Mouse (Mus musculus): ENCODE data around the gene Zfp457. TPM values are rescaled to one million over a fixed set of nuclear protein-coding genes. Genes with fewer than 3 reads are reported as not detected.

Gene Zfp457
- polyA plus RNA-seq (2012; rRNA removed), result 0.97 and 1.0 TPM in 2 replicates

GRCm38 (mm10) chr13:67305822-67306672 is at the start of gene Zfp457:
TSS of gene Zfp457 (minus strand) at chr13:67306485.

GRCm38 (mm10) chr13:67332019-67332724 is 25.9 kb upstream of the Zfp457 start, which contains the start of gene Zfp595:
TSS of gene Zfp595 (minus strand) at chr13:67332570.

DNA sequence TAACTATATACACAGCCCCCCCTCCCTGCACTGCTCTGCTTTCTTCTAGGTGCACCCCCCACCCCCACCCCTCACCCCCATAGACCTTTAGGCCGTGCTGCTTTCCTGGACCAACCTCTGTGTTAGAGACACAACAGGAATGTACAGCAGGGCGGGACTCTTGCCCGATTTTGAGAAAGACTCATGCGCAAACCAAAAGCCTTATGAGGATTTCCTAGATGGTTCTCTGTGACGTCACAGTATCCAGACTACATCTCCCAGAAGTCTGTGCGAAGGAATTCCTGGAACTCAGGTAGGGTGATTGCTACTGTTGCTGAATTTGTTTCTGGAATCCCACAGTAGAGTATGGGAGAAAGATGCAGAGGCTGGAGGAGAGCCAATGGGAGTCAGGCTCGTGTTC is 28.0 kb downstream of the Zfp457 start, which contains the start of gene Zfp458:
Gene Zfp458, minus strand, starts transcription at position 153 of the 400 bp plus-strand sequence.

Other genes with a start within 250 kb of the Zfp457 start
- gene Zfp712, start 245.3 kb downstream of the Zfp457 start, polyA plus RNA-seq (2012; rRNA removed), result 0.07 TPM in 2 replicates
- 0.07 TPM in 1 of 2 replicates, not detected in the other for gene Zfp708, start 208.5 kb downstream of the Zfp457 start, polyA plus RNA-seq (2012; rRNA removed)
- 1.6 and 1.7 TPM in 2 replicates for gene Gm28557, start 197.9 kb downstream of the Zfp457 start, polyA plus RNA-seq (2012; rRNA removed)
- gene Rslcan18, start 190.2 kb downstream of the Zfp457 start, polyA plus RNA-seq (2012; rRNA removed), result 0.05 TPM in 1 of 2 replicates, not detected in the other
- 0.16 TPM in 2 replicates for gene Zfp759, start 184.8 kb downstream of the Zfp457 start, polyA plus RNA-seq (2012; rRNA removed)
- gene Rsl1, start 133.3 kb downstream of the Zfp457 start, polyA plus RNA-seq (2012; rRNA removed), result 0.31 and 1.3 TPM in 2 replicates
- gene Zfp455, start 112.0 kb downstream of the Zfp457 start, polyA plus RNA-seq (2012; rRNA removed), result 0.05 and 0.17 TPM in 2 replicates
- gene Zfp458, start 28.0 kb downstream of the Zfp457 start, polyA plus RNA-seq (2012; rRNA removed), result 0.23 and 0.35 TPM in 2 replicates
- 0.31 TPM in 2 replicates for gene Zfp595, start 26.1 kb upstream of the Zfp457 start, polyA plus RNA-seq (2012; rRNA removed)
- gene Gm28044, start 54.1 kb upstream of the Zfp457 start, polyA plus RNA-seq (2012; rRNA removed), result not detected in 2 replicates
- 0.09 and 0.12 TPM in 2 replicates for gene Zfp953, start 54.1 kb upstream of the Zfp457 start, polyA plus RNA-seq (2012; rRNA removed)
- not detected in 2 replicates for gene Gm28041, start 69.2 kb upstream of the Zfp457 start, polyA plus RNA-seq (2012; rRNA removed)
- gene Zfp456, start 69.3 kb upstream of the Zfp457 start, polyA plus RNA-seq (2012; rRNA removed), result 0.06 and 0.15 TPM in 2 replicates
- 0.62 and 1.6 TPM in 2 replicates for gene Zfp429, start 93.3 kb upstream of the Zfp457 start, polyA plus RNA-seq (2012; rRNA removed)
- gene Zfp459, start 114.9 kb upstream of the Zfp457 start, polyA plus RNA-seq (2012; rRNA removed), result 0.19 and 0.37 TPM in 2 replicates
- gene Zfp874a, start 145.1 kb upstream of the Zfp457 start, polyA plus RNA-seq (2012; rRNA removed), result 0.35 and 0.38 TPM in 2 replicates
- gene Zfp874b, start 177.8 kb upstream of the Zfp457 start, polyA plus RNA-seq (2012; rRNA removed), result 0.61 and 1.3 TPM in 2 replicates
- 0.43 and 0.49 TPM in 2 replicates for gene Zfp58, start 194.1 kb upstream of the Zfp457 start, polyA plus RNA-seq (2012; rRNA removed)
- not detected in 2 replicates for gene Gm26965, start 219.7 kb upstream of the Zfp457 start, polyA plus RNA-seq (2012; rRNA removed)
- 11.0 and 11.9 TPM in 2 replicates for gene Zfp87, start 219.7 kb upstream of the Zfp457 start, polyA plus RNA-seq (2012; rRNA removed)
- 2.3 and 2.7 TPM in 2 replicates for gene Zfp748, start 247.3 kb upstream of the Zfp457 start, polyA plus RNA-seq (2012; rRNA removed)

Data from colon, adult 2 months (tissue).